Mouse (Mus musculus): ENCODE measurements around the gene Cep250.

GRCm38 (mm10) chr2:155949362-155949761 lies 6.9 kb upstream of the Cep250 start:
- TF ChIP-seq POLR2A (IDR thresholded peaks at IDR 0.05; ENCODE audit: borderline replicate concordance, extremely low read depth, low read depth, low read length) (no peak), CTCF (IDR thresholded peaks at IDR 0.05; ENCODE audit: insufficient read depth, low read length) (no peak)
